Mouse (Mus musculus) adrenal gland, adult (tissue): ENCODE data around the gene Bcat1.

Experiments used
- DNase-seq, 2 experiments: peaks; one replicate each; pipeline ENCODE4 v3.0.0; 2022 to 2023; ENCODE audit warnings: low spot score in 1 of 2; ENCODE audit not compliant: inconsistent age in 2 of 2

Gene Bcat1

DNA sequence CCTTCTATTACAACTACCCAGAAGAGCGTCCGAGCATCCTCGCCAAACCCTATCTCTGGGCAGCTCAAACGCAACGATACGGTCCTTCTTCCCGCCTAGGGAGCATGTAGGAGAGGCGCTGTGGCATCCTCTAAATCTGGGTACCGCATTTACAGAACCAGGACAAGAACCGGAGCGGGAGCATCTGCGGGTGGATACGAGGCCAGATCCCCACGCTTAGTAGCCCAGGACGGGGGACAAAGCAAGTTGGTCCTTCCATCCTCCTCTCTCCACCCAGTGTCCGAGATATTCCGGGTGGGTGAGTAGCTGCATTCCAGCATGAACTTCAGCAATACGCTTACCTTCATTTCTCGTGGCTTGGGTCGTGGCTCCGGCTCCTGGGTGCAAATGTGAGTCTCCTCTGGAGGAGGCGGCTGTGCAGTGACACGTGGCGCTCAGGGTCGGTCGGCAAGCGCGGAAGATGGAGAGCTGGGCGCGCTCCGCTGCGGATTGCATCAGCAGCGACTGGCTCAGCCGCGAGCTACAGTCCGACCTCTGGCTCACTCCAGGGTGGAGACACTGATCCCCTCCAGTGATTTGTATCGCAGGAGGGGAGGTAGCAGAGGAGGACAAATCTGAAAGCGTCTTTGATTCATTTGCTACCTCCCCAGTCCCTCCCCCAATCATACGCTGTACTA, at the start of gene Bcat1:
Gene Bcat1, minus strand, starts transcription at position 637 of the 677 bp plus-strand sequence.
- DNase-seq = peak; percentile 24 to 51

DNA sequence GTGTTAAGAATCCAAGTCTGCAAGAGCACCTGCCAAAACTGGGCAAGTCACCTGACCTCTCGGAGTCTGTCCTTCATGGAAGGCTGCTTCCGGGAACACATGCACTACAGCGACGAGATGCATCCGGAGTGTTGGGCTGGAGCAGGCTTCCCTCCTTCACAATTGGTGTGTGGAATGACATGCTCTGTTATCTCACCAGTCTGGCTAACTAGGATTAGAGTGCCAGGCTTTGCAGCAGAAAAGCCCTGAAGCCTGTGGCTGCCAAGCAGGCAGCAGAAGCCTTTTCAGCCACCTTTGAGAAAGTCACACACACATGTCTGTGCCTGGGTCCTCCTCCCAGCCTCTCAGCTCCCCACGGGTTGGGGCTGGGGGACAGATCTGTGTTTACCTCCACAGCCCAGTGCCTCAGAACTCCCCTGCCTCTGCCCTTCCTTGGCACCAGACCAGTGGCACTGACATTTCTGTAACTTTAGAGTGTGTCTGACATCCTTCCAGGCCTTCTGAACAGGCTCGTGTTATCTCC, 49.7 kb upstream of the Bcat1 start:
- peak in 1 of 2 experiments; percentile 69 for DNase-seq

DNA sequence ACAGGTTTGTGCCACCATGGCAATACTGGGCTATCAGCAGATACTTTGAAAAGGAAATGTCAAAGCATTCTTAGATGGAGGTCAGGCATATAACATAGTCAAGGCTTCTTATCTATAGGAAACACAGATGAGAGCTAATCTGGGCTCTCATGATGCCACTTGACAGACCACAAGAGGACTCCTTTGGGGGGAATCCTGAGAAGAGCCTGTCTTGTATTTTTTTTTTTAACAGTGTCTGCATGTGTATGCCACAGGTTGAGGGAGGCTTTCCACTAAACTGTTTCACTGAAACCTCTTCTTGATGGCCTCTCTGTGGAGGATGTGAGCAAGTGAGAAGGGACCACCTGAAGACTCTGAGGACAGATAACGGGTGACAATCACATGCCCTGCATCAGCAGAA, 48.6 kb upstream of the Bcat1 start:
- DNase-seq = no peak

DNA sequence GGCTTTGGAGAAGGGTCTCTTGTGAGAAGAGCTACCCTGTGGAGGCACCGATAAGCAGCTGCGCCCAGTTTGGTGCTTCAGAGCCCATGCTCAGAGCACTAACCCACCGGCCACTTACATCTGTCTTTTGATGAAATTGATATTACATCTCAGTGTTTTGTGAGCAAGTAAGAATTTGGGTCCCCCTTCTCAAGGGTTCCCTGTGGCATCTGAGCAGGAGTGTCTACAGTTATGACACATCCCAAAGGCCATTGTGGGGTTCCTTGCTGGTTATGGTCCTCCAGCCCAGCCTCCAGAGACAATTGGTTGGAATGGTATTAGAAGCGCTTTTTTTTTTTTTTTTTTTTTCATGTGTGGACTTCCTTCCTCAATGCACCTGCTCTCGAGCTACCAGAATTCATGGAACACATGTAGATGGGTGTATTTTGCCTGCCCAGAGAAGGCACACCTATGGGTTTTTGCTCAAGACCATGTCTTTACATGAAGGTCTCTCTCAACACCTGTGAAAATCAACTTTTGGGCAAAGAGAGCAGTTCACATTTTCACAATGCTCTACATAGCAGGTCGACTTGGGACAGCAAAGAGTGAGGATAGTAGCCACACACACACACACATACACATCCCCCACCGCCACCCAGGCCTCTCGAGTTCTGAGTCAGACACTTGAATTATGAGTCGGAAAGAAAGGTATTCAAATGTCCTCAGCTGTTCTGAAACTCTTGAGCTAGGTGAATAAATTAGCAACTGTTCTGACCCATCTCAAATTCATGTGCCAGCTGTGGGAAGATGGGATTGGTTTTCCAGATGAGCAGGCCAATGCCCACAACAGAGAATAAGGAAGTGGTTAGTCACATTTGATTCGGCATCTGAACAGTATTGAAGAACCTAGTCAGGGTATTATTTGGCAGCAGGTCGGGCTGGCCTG, 47.4 kb upstream of the Bcat1 start:
- no peak for DNase-seq

DNA sequence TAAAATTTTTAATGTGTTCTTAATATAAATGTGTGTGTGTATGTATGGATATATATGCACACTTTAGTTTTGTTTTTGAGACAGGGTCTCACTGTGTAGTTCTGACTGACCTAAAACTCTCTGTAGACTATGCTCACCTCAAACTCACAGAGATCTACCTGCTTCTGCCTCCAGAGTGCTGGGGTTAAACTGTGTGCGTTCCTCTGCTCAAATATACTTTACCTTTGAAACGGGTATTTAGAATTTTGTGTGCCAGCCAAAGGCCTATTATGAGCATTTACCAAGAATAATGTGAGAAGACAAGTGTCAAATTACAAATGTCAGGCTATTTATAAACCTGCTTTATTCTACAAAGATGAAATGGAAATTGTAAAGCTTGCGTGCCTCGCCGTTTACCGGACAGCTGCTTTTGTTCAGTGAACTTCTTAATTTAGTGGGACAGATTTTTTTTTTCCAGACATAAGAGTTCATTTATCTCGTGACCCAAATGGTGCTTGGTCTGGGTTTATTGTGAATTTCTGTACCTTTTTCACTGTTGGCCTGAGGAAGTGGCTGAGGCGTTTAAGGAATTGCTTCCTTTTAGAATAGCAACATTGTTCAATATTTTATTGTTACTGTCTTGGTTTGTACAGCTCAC, 46.6 kb upstream of the Bcat1 start:
- no peak for DNase-seq

DNA sequence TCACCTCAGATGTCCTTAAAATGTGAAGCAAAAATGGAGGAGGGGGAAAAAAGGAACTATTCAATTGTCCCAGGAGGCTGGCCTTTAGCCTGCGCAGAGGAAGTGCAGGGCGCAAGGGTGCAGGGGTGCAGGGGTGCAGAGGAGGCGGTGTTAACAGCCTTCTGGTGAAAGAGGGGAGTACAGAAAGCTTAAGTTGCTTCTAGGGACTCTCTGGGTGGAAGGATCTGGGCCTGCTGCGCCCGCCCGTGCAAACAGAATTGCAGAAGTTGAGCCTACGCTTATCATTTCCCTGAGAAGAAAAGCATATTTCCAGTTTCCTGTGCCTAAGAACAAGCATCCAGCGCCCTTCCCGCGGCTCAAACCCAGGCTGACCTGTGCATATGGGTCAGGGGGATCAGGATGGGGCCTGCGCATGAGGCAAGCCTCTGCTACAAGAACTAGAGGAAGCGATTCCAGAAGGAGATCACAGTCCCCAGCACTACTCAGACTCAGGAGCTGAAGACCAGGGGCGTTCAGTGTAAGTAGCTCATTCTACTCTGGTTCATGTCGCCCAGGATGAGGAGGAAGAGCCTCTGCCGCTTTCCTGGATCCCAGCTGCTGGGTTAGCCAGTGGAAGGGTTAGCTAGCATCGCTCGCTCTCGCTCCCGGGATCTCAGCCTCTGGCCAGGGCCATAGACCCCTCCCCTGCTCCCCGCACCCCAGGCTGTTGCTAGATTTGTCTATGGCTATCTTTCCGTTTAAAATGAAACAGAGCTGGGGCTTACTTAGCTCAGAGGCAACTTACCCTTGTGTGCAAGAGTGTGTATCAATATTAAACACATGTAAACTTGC, 45.8 kb upstream of the Bcat1 start:
- peak; percentile 32 to 54 for DNase-seq

DNA sequence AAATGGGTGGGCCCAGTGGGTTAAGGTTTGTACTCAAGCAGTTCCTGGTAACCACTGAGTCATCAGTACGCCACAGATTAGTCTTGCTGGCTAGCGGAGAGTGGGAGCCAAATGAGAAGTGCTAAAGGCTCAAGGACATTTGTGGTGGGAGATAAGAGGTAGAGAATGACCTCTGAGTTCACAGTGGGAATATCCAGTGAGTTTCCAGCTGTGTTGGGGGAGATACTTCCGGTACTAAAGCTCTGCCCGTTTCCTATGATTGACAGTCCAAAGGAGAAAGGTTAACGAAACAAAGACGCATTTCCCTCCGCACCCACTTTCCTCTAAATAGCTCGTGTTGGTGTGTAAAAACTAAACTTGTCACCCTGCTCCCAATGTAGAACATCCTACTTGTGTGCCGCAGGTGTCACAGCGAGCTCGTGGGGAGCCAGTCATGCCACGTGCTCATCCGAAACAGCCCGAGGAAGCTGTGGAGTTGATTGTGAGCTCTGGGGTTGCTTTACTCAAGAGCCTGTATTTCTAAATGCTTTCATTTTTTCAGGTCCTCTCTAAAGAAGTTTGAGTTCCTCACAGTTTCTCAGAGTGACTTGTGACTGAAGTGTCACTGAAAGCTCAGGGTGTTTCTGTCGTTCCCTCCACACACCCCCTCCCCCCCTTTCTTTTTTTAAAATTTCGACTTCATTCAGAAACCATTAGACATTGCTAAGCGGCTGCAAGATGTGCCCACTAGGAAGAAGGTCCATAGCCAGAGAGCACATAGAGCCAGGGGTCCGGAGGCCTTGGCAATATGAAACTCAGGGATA, 45.0 kb upstream of the Bcat1 start:
- DNase-seq = peak; percentile 57 to 79

DNA sequence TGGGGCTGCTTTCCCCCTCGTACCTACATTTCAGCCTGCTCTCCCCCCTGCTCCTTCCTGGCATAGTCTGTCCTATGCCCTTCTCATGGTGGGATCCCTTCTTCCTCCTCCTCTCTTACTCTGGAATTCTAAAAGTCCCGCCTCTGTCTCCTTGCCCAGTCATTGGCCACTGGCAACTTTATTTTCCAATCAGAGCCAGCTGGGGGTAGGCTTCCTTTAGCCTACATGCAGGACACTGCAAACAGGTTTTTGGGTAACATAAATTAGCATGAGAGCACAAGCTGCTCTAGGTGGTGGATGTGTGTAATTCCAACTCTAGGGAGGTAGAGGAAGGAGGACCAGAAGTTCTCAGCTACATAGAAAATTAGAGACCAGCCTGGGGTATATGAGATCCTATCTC, 44.1 kb upstream of the Bcat1 start:
- DNase-seq = no peak

DNA sequence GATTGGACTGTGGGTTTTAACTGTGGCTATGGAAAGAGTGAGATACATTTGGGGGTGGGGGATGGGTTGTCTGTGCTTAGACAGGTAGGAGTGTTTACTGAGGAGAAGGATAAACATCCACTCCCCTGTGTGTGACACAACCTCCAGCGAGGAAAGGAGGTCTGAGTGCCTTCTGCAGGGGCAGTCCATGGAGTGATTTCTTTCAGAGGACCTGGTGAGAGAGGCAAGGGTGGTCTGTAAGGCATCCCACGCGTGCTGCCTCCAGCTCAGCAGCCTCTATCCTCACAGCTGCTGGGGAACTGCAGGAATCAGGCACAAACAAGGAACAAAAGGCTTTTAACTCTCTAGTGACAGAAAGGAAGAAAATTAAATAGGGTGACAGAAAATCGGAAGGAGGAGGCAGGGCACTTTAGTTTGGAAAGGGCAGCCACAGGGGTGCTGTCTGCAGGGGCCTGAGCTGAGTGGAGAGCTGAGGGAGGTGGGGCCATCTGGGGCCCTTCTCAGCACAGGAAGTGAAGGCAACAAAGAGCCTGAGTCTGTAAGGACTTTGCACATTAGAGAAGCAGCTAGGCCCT, 40.2 kb upstream of the Bcat1 start:
- DNase-seq = no peak

DNA sequence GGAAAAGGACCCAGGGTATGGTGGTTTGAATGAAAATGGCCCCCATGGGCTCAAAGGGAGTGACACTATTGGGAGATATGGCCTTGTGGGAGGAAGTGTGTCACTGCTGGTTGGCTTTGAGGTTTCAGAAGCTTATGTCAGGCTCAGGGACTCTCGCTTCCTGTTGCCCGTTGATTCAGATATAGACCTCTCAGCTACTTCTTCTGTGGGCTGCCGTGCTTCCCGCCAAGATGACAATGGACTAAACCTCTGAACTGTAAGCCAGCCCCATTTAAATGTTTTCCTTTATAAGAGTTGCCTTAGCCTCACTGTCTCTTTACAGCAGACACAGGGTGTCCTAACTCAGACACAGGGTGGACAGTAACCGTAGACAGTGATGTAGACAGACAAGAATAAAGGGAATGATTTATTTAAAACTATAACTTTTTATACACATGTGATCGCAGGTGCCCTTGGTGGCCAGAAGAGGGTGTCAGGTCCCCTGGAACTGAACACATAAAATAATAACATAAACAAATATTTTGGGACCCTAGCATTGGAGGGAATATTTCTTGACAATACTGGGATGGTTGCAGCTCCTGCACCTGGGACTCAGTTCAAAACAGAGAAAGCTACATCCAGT, 39.6 kb upstream of the Bcat1 start, which contains the start of gene Lrmp:
Gene Lrmp, plus strand, starts transcription at position 178 of the 622 bp plus-strand sequence.
- DNase-seq = no peak

DNA sequence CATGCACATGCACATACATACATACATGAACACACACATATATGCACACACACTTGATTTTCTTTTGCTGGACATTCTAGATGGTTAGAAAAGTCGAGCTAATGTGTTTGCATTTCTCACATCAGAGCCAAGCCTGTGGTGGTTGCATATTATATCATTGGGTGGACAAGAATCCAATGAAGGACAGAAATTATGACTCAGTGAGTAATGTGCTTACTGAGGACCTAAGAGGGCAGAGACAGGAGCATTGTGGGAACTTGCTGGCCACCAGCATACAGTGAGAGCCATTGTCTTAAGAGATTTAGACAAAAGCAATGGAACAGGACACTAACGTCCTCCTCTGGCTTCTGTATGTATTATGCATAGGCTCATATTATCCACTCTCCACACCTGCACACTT, 38.6 kb upstream of the Bcat1 start:
- DNase-seq = peak in 1 of 2 experiments; percentile 44

DNA sequence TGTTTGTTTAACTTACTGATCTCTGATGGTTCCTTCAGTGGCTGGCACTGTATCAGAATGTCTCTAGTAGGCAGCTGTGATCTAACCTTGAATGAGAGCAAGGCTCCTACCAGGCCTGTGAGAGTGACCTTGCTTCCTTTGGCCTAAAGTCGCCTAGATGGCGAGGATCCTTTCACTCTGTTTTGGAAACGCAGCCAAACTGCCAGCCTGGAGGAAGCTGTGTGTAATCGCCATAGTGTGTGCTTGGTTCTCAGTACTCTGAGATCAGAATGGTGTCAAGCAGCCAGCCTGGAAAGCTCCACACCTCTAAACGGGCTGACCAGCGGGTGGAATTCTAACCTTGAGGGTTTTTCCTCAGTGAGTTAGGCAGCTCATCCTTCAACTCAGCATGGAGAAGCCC, 36.9 kb upstream of the Bcat1 start:
- DNase-seq = peak; percentile 68 to 89

DNA sequence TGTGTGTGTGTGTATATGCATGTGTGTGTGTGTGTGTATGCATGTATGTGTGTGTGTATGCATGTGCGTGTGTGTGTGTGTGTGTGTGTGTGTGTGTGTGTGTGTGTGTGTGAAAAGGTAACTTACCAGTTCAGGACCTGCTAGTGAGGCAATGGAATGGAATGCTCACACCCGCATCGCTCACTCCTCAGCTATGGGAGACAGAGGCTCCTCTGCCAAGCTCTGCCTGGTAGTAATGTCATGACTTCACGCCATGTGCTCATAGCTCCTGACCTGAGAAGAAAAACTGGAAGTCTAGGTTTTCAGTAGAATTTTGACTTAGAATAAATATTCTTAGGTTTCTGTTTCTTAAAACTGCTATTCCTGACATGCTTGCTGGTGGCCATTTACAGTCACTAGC, 34.8 kb upstream of the Bcat1 start:
- no peak for DNase-seq

DNA sequence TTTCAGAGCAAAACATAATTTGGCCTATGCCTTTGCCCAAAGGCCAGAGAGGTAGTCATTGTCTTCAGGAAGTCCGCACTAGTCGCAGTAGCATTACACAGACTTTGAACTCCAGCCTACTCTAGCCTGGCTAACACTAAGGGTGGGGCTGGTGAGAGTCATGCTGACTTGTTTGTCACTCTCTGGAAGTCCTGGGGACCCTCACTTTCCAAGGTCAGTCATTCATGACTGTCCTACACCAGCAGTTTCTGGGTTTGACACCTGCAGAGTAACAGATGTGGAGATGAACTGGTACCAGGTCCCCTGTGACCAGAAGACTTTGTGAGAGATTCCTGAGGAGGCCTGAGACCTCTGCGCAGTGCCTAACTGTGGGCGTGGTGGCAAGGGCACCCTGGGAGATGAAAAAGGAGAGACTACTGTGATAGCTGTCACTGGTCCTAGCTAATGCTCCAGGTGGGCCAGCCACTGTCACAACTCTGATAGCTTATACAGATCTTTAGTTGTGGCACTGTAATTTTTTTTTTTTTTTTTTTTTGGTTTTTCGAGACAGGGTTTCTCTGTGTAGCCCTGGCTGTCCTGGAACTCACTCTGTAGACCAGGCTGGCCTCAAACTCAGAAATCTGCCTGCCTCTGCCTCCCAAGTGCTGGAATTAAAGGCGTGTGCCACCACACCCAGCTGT, 30.3 kb upstream of the Bcat1 start:
- DNase-seq = no peak

DNA sequence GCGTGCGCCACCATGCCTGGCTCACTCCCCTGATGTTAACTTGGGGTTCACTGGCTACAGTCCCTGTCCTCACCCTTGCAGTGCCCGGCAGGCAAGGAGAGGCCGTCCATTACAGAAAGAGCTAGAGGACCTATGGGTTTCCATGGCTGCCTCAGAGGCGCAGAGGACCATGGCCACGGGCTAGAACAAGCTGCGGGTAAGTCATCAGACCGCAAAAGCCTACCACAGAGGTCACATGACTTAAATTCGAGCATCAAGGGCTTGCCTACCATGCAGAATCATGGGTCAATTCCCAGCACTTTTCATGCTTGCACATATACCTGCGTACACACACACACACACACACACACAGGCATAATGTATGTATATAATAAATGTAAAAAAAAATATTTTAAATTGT, 29.5 kb upstream of the Bcat1 start:
- no peak for DNase-seq

DNA sequence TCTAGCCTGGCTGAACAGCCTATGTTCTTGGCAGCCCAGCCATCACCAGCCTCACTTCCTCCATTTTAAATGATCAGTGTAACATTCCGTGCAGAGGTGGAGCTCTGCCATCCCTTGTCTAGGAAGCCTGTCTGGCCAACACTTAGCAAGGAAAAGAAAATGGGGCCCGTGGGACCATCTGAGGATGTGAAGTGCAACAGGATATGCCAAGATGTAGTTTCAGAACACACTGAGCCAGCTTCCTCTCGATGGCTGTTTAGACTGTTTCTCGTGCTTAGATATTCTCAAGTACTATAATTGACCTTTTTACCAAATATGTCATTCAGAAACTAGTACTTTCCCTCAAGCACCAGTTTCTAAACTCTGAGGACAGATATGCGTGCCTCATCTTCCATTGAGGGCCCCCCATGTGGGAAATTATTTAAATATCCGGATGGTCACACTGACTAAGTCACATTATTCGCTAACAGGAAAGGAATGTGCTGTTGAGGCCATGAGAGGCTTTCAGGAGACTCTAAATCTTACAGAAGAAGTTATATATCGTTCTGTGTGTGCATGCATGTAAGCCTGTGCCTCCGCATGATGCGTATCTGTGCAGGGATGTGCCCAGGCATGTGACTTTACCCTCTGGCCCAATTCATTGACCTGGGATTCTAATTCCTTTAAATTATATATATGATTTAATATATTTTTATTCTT, 28.4 kb upstream of the Bcat1 start:
- DNase-seq = no peak

DNA sequence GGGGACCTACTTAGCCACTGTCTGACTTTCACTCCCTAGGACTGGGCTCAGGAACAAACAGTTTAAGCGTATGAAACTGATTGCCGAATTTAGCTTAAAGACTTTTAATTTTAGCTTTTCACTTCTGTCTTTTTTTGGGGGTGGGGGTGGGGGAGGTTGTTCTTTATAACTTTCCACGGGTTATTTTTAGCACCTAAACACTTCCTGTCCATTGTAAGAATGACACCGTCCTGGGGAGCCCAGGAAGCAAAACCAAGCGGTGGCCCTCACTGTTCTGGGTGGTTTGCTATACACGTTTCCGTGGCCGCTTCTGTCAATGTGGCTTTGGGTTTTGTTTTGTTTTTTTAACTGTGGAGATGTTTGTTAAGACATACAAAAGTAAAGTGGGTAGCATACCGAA, 24.9 kb upstream of the Bcat1 start:
- DNase-seq = no peak

DNA sequence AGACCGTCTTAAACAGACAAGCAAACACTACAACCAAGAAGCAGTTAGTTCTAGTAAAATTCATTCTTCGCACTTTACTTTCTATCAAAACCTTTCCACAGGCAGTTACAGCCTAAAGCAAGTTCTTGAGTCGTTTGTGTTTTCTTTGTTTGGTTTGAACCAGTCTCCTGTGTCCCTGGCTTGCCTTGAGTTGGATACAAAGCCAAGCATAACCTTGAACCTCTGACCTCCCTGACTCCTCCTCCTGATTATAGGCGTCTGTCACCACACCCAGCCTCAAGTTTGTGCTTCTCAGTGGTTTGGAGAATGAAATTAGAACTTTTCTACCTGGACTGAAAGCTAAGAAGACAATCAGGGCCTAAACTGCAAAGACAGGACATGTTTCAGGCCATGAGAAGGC, 18.4 kb upstream of the Bcat1 start:
- DNase-seq = no peak
